Mouse (Mus musculus): ENCODE measurements around the gene Tfap2d. TPM values are rescaled to one million over a fixed set of nuclear protein-coding genes. Genes with fewer than 3 reads are reported as not detected.

Gene Tfap2d
- total RNA-seq (2014; rRNA removed; ENCODE audit: low replicate concordance), result not detected in 2 replicates
- not detected in 2 replicates for polyA plus RNA-seq (2015; fragmentation: Nextera tagmentation; extraction: Ambion mirVana)

DNA sequence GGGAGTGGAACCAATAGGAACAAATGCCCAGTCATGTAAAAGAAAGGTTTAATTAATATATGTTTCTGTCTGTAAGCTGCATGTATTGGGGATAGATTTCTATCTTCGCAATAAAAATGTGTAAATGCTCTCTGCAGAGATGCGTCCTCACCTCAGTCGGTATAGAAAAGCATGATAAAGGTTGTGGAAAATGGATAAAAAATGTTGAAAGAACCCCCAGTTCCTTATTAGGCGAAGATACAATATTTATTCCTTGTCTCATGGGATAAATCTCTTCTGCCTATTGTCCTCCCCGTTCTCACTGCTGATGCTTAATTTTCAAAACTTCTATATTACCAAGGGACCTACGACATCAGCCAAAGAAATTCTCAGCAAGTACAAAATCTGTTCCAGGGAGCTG is at the start of gene Tfap2d:
Tfap2d (plus strand) TSS at position 392 of the 400 bp plus-strand sequence.
- no peaks in the 10 kb centered on the region for H3K4me1 ChIP-seq (ENCODE audit: control insufficient read depth, insufficient read depth)
- H3K27me3 ChIP-seq (ENCODE audit: control insufficient read depth, insufficient read depth, low read length), result peaks cover 44% of the 10 kb centered on the region
- no peak for TF ChIP-seq EP300 (IDR thresholded peaks at IDR 0.05; ENCODE audit: low read depth)
- no peak for TF ChIP-seq CTCF (IDR thresholded peaks at IDR 0.05; ENCODE audit: low read depth)
- no peaks in the 10 kb centered on the region for H3K36me3 ChIP-seq (replicated peaks; ENCODE audit: control insufficient read depth, insufficient read depth, low read length)
- H3K9me3 ChIP-seq (replicated peaks; ENCODE audit: control insufficient read depth, low read length), result no peaks in the 10 kb centered on the region
- WGBS, result 6% methylated on average over 6 of the region's 6 CpGs
- ATAC-seq (ENCODE audit: insufficient read depth, low read depth) (no peak), DNase-seq (ENCODE audit: low spot score) (no peak)
- H3K27ac ChIP-seq (ENCODE audit: low read depth), result no peak within 1 kb of the TSS
- H3K4me3 ChIP-seq (ENCODE audit: low read depth, low read length), result no peak within 1 kb of the TSS
- no peak within 1 kb of the TSS for H3K4me2 ChIP-seq (ENCODE audit: low read depth, low read length)
- H3K9ac ChIP-seq (replicated peaks; ENCODE audit: low read depth, low read length), result no peak within 1 kb of the TSS

DNA sequence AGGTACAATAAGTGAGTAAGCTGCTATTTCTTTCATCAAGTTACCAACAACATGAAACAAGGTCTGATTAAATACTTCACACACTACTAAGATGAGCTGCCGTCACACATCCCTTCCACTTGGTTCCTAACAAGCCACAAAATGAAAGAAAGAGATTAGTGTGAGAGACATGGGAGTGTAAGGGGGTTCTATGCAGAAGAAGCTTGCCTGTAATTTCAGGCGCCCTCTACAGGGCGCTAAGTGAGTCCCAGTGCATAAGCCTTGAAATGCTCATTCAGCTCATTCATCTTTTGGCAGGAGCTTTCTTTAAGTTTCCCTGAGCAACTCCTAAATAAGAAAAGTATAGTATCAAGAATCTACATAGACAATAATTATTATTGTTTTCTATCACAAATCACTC is 46.5 kb upstream of the Tfap2d start:
- no peak for TF ChIP-seq EP300 (IDR thresholded peaks at IDR 0.05; ENCODE audit: low read depth)
- TF ChIP-seq CTCF (IDR thresholded peaks at IDR 0.05; ENCODE audit: low read depth), result 0 out of 2 replicates have a peak, but pooled peaks have one; percentile 16
- Histone ChIP-seq H3K9ac (replicated peaks; ENCODE audit: low read depth, low read length) (no peak overlapping the region), H3K36me3 (replicated peaks; ENCODE audit: control insufficient read depth, insufficient read depth, low read length) (no peaks in the 10 kb centered on the region), H3K4me3 (ENCODE audit: low read depth, low read length) (no peak overlapping the region), H3K9me3 (replicated peaks; ENCODE audit: control insufficient read depth, low read length) (no peaks in the 10 kb centered on the region), H3K4me1 (ENCODE audit: control insufficient read depth, insufficient read depth) (no peaks in the 10 kb centered on the region), H3K27me3 (ENCODE audit: control insufficient read depth, insufficient read depth, low read length) (no peaks in the 10 kb centered on the region), H3K4me2 (ENCODE audit: low read depth, low read length) (no peak overlapping the region), H3K27ac (ENCODE audit: low read depth) (no peak overlapping the region)
- 8% methylated on average over 3 of the region's 3 CpGs for WGBS
- DNase-seq (ENCODE audit: low spot score) (no peak), ATAC-seq (ENCODE audit: insufficient read depth, low read depth) (no peak)

DNA sequence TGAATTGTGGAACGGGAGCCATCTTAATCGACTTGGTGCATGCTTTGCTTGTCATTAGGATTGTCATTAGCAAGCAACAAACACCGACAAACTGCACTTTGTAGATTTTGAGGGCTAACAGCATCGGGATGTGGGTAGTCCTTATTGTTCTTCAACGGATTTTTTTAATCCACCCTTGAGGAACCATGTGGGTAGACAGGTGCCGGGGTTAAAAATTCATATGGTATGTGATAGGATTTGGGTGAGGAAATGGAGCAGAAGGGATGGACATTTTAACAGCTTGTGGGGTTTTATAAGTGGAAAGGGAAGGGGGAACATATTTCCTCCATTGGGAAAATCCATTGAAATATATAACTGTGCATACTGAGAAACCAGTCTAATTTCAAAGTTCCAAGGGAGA is 46.0 kb upstream of the Tfap2d start:
- Histone ChIP-seq H3K9me3 (replicated peaks; ENCODE audit: control insufficient read depth, low read length) (no peaks in the 10 kb centered on the region; the same call in 1 of the 2 replicates), H3K4me2 (ENCODE audit: low read depth, low read length) (no peak overlapping the region), H3K36me3 (replicated peaks; ENCODE audit: control insufficient read depth, insufficient read depth, low read length) (no peaks in the 10 kb centered on the region), H3K27me3 (ENCODE audit: control insufficient read depth, insufficient read depth, low read length) (no peaks in the 10 kb centered on the region), H3K27ac (ENCODE audit: low read depth) (no peak overlapping the region), H3K4me3 (ENCODE audit: low read depth, low read length) (no peak overlapping the region), H3K9ac (replicated peaks; ENCODE audit: low read depth, low read length) (no peak overlapping the region), H3K4me1 (ENCODE audit: control insufficient read depth, insufficient read depth) (no peaks in the 10 kb centered on the region)
- TF ChIP-seq CTCF (IDR thresholded peaks at IDR 0.05; ENCODE audit: low read depth) (no peak), EP300 (IDR thresholded peaks at IDR 0.05; ENCODE audit: low read depth) (no peak)
- 61% methylated on average over 6 of the region's 6 CpGs for WGBS
- DNase-seq (ENCODE audit: low spot score) (no peak), ATAC-seq (ENCODE audit: insufficient read depth, low read depth) (no peak)

DNA sequence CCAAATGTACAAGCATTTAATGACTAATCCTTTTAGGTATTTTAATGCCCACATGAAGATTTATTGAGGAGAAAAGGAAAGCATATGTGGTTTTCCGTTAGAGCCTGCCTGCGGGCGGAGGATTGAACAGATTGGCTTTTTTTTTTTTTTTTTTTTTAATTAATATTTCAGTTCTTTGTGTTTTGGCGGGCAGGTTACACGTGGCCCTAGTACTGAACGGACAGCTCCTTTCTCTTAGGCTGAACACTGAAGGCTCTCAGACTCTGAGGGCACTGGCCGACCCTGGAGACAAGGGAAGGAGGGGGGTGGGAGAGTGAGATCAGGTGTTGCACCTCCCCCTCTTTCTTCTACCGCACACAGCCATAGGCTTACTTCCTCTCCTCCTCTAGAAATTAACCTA is 14.7 kb upstream of the Tfap2d start:
- TF ChIP-seq EP300 (IDR thresholded peaks at IDR 0.05; ENCODE audit: low read depth) (no peak), CTCF (IDR thresholded peaks at IDR 0.05; ENCODE audit: low read depth) (no peak)
- no peak overlapping the region for H3K4me3 ChIP-seq (ENCODE audit: low read depth, low read length)
- no peak overlapping the region for H3K9ac ChIP-seq (replicated peaks; ENCODE audit: low read depth, low read length)
- no peak for DNase-seq (ENCODE audit: low spot score)
- H3K27ac ChIP-seq (ENCODE audit: low read depth), result no peak overlapping the region
- H3K36me3 ChIP-seq (replicated peaks; ENCODE audit: control insufficient read depth, insufficient read depth, low read length), result no peaks in the 10 kb centered on the region
- no peak overlapping the region for H3K4me2 ChIP-seq (ENCODE audit: low read depth, low read length)
- H3K27me3 ChIP-seq (ENCODE audit: control insufficient read depth, insufficient read depth, low read length), result no peaks in the 10 kb centered on the region
- no peaks in the 10 kb centered on the region for H3K9me3 ChIP-seq (replicated peaks; ENCODE audit: control insufficient read depth, low read length)
- H3K4me1 ChIP-seq (ENCODE audit: control insufficient read depth, insufficient read depth), result no peaks in the 10 kb centered on the region
- ATAC-seq (ENCODE audit: insufficient read depth, low read depth), result no peak
- WGBS, result 8% methylated on average over 8 of the region's 8 CpGs

DNA sequence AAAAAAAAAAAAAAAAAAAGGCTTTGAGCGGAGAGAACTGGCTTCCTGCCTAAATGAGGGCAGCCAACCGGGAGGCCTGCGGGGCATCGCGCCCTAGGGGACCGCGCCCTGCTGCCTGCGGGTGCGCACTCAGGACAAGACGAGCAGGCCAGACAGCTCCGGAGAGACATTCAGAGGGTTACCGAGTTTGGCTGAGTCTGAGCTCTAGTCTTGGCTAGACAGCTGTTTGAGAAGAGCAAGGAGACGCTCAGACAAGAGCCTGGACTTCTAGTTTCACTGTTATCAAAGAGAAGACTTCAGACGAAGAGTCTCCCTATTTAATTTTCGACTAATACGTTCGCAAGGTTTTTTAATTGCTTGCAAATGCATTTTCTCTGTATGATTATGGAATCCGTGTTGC is 5.9 kb upstream of the Tfap2d start:
- DNase-seq (ENCODE audit: low spot score) (no peak), ATAC-seq (ENCODE audit: insufficient read depth, low read depth) (no peak)
- 0 out of 2 replicates have a peak, but pooled peaks cover 17% of the 10 kb centered on the region for H3K27me3 ChIP-seq (ENCODE audit: control insufficient read depth, insufficient read depth, low read length)
- WGBS, result under 1% methylated on average over 18 of the region's 18 CpGs
- H3K36me3 ChIP-seq (replicated peaks; ENCODE audit: control insufficient read depth, insufficient read depth, low read length), result no peaks in the 10 kb centered on the region
- H3K9ac ChIP-seq (replicated peaks; ENCODE audit: low read depth, low read length), result no peak overlapping the region
- no peak overlapping the region for H3K4me3 ChIP-seq (ENCODE audit: low read depth, low read length)
- H3K27ac ChIP-seq (ENCODE audit: low read depth), result no peak overlapping the region
- H3K9me3 ChIP-seq (replicated peaks; ENCODE audit: control insufficient read depth, low read length), result no peaks in the 10 kb centered on the region
- H3K4me2 ChIP-seq (ENCODE audit: low read depth, low read length), result no peak overlapping the region
- TF ChIP-seq CTCF (IDR thresholded peaks at IDR 0.05; ENCODE audit: low read depth) (no peak), EP300 (IDR thresholded peaks at IDR 0.05; ENCODE audit: low read depth) (no peak)
- H3K4me1 ChIP-seq (ENCODE audit: control insufficient read depth, insufficient read depth), result no peaks in the 10 kb centered on the region

DNA sequence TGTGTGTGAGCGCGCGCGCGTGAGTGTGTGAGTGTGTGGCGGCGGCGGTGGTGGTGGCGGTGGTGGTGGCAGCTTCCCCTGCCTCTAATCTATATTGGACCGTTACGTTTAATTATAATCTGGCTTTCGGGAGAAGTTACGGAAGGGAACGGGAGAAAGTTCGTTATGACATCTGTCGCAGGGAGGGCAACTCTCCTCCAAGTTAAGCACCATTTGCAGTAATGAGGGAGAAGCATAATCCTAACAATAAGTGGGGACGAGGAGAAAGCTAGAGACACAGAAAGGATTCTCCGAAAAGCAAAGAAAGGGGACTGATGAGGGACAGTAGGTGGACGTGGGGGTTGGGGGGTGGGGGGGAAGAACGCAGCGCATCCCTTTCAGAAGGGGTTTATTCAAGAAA is 494 bp downstream of the Tfap2d start:
- DNase-seq (ENCODE audit: low spot score) (no peak), ATAC-seq (ENCODE audit: insufficient read depth, low read depth) (no peak)
- Histone ChIP-seq H3K9me3 (replicated peaks; ENCODE audit: control insufficient read depth, low read length) (no peaks in the 10 kb centered on the region), H3K4me3 (ENCODE audit: low read depth, low read length) (no peak overlapping the region), H3K36me3 (replicated peaks; ENCODE audit: control insufficient read depth, insufficient read depth, low read length) (no peaks in the 10 kb centered on the region), H3K27ac (ENCODE audit: low read depth) (no peak overlapping the region), H3K4me1 (ENCODE audit: control insufficient read depth, insufficient read depth) (no peaks in the 10 kb centered on the region), H3K27me3 (ENCODE audit: control insufficient read depth, insufficient read depth, low read length) (peaks cover 42% of the 10 kb centered on the region), H3K4me2 (ENCODE audit: low read depth, low read length) (no peak overlapping the region), H3K9ac (replicated peaks; ENCODE audit: low read depth, low read length) (no peak overlapping the region)
- 1% methylated on average over 21 of the region's 21 CpGs for WGBS
- TF ChIP-seq EP300 (IDR thresholded peaks at IDR 0.05; ENCODE audit: low read depth), result no peak
- TF ChIP-seq CTCF (IDR thresholded peaks at IDR 0.05; ENCODE audit: low read depth), result no peak
